Comparison of ENCODE assay signal across 11 mouse cellular contexts in the genomic region with DNA sequence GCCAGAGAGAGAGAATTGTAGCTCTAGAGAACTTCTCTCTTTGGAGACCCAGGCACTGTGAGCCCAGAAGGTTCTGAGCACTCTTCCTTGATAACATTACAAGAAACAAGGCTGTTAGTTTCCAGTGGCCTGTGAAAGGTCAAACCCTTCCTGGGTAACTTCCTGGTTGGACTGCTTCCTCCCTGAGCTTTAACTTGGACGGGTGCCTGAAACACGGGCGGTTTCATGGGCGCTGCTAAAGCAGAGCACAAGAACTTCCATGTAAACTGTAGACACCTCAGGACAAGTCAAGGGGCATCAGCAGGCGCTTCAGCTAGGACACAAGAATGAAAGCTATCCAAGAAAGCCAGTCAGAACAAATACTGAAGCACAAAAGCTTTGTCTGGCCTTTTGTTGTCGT. TPM values are rescaled to one million over a fixed set of nuclear protein-coding genes. Genes with fewer than 3 reads are reported as not detected.
DNase-seq lines count a peak whose midpoint lies in the region; ATAC-seq and TF ChIP-seq lines count a peak whose summit lies in the region.
"Had no signal": no experiment of that assay in that cellular context is flagged by ENCODE, and none has a peak within 500 bp of the region (broad histone marks: within the 10 kb centered on the region; RNA-seq: fewer than 3 reads in every experiment).

No protein-coding gene starts in this region.

- no peak overlapping the region for H3K4me2 ChIP-seq in intestine, postnatal 0 days (replicated peaks; ENCODE audit: low read depth)
- H3K4me2 ChIP-seq in intestine, embryonic 15.5 days (replicated peaks): no peak overlapping the region

- no peak for TF ChIP-seq CTCF in intestine, postnatal 0 days (IDR thresholded peaks at IDR 0.05; ENCODE audit: low read depth)

- no peaks in the 10 kb centered on the region for H3K27me3 ChIP-seq in intestine, postnatal 0 days (replicated peaks; ENCODE audit: control insufficient read depth, insufficient read depth, low read length)
- H3K27me3 ChIP-seq in intestine, embryonic 15.5 days (replicated peaks): no peaks in the 10 kb centered on the region

- H3K4me1 ChIP-seq in intestine, postnatal 0 days (replicated peaks; ENCODE audit: control insufficient read depth, insufficient read depth, low read length): no peaks in the 10 kb centered on the region; the same call in 1 of the 2 replicates
- H3K4me1 ChIP-seq in intestine, embryonic 15.5 days (replicated peaks): 0 out of 2 replicates have a peak, but pooled peaks cover 4% of the 10 kb centered on the region

- H3K36me3 ChIP-seq in intestine, postnatal 0 days (ENCODE audit: control insufficient read depth, insufficient read depth): peaks cover 32% of the 10 kb centered on the region
- H3K36me3 ChIP-seq in intestine, embryonic 15.5 days: peaks cover 5% of the 10 kb centered on the region; the same call in 1 of the 2 replicates

- peak; percentile 16 for DNase-seq in gastrocnemius, postnatal 25 days
- peak; percentile 75 for DNase-seq in kidney, adult 9 months
- DNase-seq in right cerebral cortex, adult 2 months (ENCODE audit: low spot score in 2 of 2): no peak
- no peak for DNase-seq in c-Kit-positive CD71-positive TER-119-positive erythroid progenitor cells, embryonic 14.5 days (ENCODE audit: low spot score)
- no peak for DNase-seq in B cell, adult 2 months

- H3K4me3 ChIP-seq in intestine, postnatal 0 days (ENCODE audit: low read depth, low read length): no peak overlapping the region
- no peak overlapping the region for H3K4me3 ChIP-seq in intestine, embryonic 15.5 days (replicated peaks)

- no peak overlapping the region for H3K27ac ChIP-seq in intestine, postnatal 0 days (ENCODE audit: low read depth, low read length)
- H3K27ac ChIP-seq in intestine, embryonic 15.5 days: no peak overlapping the region

- ATAC-seq in intestine, postnatal 0 days: peak; percentile 41; the same call in 1 of the 2 replicates
- ATAC-seq in intestine, embryonic 15.5 days: no peak
- ATAC-seq in megakaryocyte, adult 5-6 weeks (ENCODE audit: poor library complexity, severe bottlenecking): peak; percentile 58
- ATAC-seq: CD4-positive, CD25-positive, alpha-beta regulatory T cell, adult 4 months; forebrain, embryonic 16.5 days had no signal

- no peaks in the 10 kb centered on the region for H3K9me3 ChIP-seq in intestine, postnatal 0 days (ENCODE audit: control insufficient read depth)
- H3K9me3 ChIP-seq in intestine, embryonic 15.5 days: no peaks in the 10 kb centered on the region

- WGBS in intestine, postnatal 0 days: 69% methylated on average over 6 of the region's 6 CpGs
- 76% methylated on average over 6 of the region's 6 CpGs for whole genome bisulfite sequencing in intestine, embryonic 15.5 days

- no peak overlapping the region for H3K9ac ChIP-seq in intestine, postnatal 0 days (ENCODE audit: low read depth, low read length)
- no peak overlapping the region for H3K9ac ChIP-seq in intestine, embryonic 15.5 days

RNA-seq across cellular contexts. Expression of gene Uap1, which starts 12.9 kb away (rescaled TPM):
- polyA plus RNA-seq in intestine, postnatal 0 days (2015; fragmentation: Nextera tagmentation; extraction: Ambion mirVana): 22.3 TPM in 2 replicates
- polyA plus RNA-seq in intestine, embryonic 15.5 days (2015; fragmentation: Nextera tagmentation; extraction: Ambion mirVana): 52.4 and 54.5 TPM in 2 replicates
- total RNA-seq in gastrocnemius, postnatal 25 days (2021): 10 to 100 TPM; 42.7 to 49.5 TPM
- 57.7 and 66.6 TPM in 2 replicates for total RNA-seq in megakaryocyte, adult 5-6 weeks (2015)
- total RNA-seq in megakaryocyte, adult 5-6 weeks (2017): 58.5 and 79.1 TPM in 2 replicates

RNA-seq across cellular contexts. Expression of gene Ddr2, which starts 51.3 kb away (rescaled TPM):
- 15.6 and 16.4 TPM in 2 replicates for polyA plus RNA-seq in intestine, postnatal 0 days (2015; fragmentation: Nextera tagmentation; extraction: Ambion mirVana)
- 36.2 and 38.6 TPM in 2 replicates for polyA plus RNA-seq in intestine, embryonic 15.5 days (2015; fragmentation: Nextera tagmentation; extraction: Ambion mirVana)
- 10 to 100 TPM; 18.3 to 30.9 TPM for total RNA-seq in gastrocnemius, postnatal 25 days (2021)
- not detected in 2 replicates for total RNA-seq in megakaryocyte, adult 5-6 weeks (2015)
- 0.15 TPM in 1 of 2 replicates, not detected in the other for total RNA-seq in megakaryocyte, adult 5-6 weeks (2017)
- total RNA-seq: neutrophil, adult 5-6 weeks had no signal
- polyA plus RNA-seq: CD4-positive, CD25-positive, alpha-beta regulatory T cell, adult 4 months had no signal

RNA-seq across cellular contexts. Expression of gene Uhmk1, which starts 53.3 kb away (rescaled TPM):
- polyA plus RNA-seq in intestine, postnatal 0 days (2015; fragmentation: Nextera tagmentation; extraction: Ambion mirVana): 5.4 and 5.8 TPM in 2 replicates
- polyA plus RNA-seq in intestine, embryonic 15.5 days (2015; fragmentation: Nextera tagmentation; extraction: Ambion mirVana): 7.9 TPM in 2 replicates
- 10 to 100 TPM; 11.1 to 12.3 TPM for total RNA-seq in gastrocnemius, postnatal 25 days (2021)
- 43.0 and 50.9 TPM in 2 replicates for total RNA-seq in megakaryocyte, adult 5-6 weeks (2015)
- 48.3 and 55.7 TPM in 2 replicates for total RNA-seq in megakaryocyte, adult 5-6 weeks (2017)

Comparison
In these comparisons a context has a peak if more than half of its experiments do, and no peak if none do; other contexts are left out.
1. DNase-seq: peak in gastrocnemius, postnatal 25 days (single experiment) and kidney, adult 9 months (single experiment); none in right cerebral cortex, adult 2 months (0 of 2), c-Kit-positive CD71-positive TER-119-positive erythroid progenitor cells, embryonic 14.5 days (single experiment) and B cell, adult 2 months (0 of 2).
2. RNA of gene Ddr2, which starts 51.3 kb away (total RNA-seq): 18.3 to 30.9 TPM in gastrocnemius, postnatal 25 days; 0.15 TPM in megakaryocyte, adult 5-6 weeks; every median in the first group is over 10 times any median in the second.